Mouse (Mus musculus) kidney, postnatal 0 days (tissue): ENCODE results near the gene Serpinb6b. TPM values are rescaled to one million over a fixed set of nuclear protein-coding genes. Genes with fewer than 3 reads are reported as not detected.

Experiments used
- ATAC-seq: fragments of 200-750 bp; cut with Nextera tagmentation; replicated peaks from 2 replicates; pipeline ENCODE4 v1.8.0; 2017; ENCODE audit warnings: low read depth, moderate number of reproducible peaks, moderate TSS enrichment, moderate library complexity; ENCODE audit not compliant: low FRiP score
- DNase-seq: peaks from one replicate; pipeline ENCODE4 v3.0.0-alpha.2; 2016; ENCODE audit warnings: low spot score
- H3K27ac ChIP-seq: fragments of 300-500 bp; sonication (generic); 2 replicates; pipeline ENCODE4 v1.5.1; 2014; ENCODE audit warnings: mild to moderate bottlenecking
- H3K27me3 ChIP-seq: fragments of 300-500 bp; sonication (generic); 2 replicates; pipeline ENCODE4 v1.6.1; 2014; ENCODE audit warnings: low read length, mixed read lengths; ENCODE audit not compliant: insufficient read depth
- H3K36me3 ChIP-seq: fragments of 300-500 bp; sonication (generic); 2 replicates; pipeline ENCODE4 v1.6.1; 2014; ENCODE audit warnings: low read length, mixed read lengths; ENCODE audit not compliant: insufficient read depth
- H3K4me1 ChIP-seq: fragments of 300-500 bp; sonication (generic); replicated peaks from 2 replicates; pipeline ENCODE4 v1.6.1; 2014; ENCODE audit warnings: antibody characterized with exemption, low read length, mixed read lengths; ENCODE audit not compliant: insufficient read depth
- H3K4me2 ChIP-seq: fragments of 300-500 bp; sonication (generic); 2 replicates; pipeline ENCODE4 v1.6.1; 2014; ENCODE audit warnings: mild to moderate bottlenecking, low read length, moderate library complexity, mixed read lengths
- H3K4me3 ChIP-seq: fragments of 300-500 bp; sonication (generic); replicated peaks from 2 replicates; pipeline ENCODE4 v1.5.1; 2014; ENCODE audit warnings: low read depth, low read length
- H3K9ac ChIP-seq: fragments of 300-500 bp; sonication (generic); 2 replicates; pipeline ENCODE4 v1.6.1; 2014; ENCODE audit warnings: low read depth, low read length
- H3K9me3 ChIP-seq: fragments of 300-500 bp; sonication (generic); replicated peaks from 2 replicates; pipeline ENCODE4 v1.6.1; 2016; ENCODE audit warnings: low read length, inconsistent platforms, mixed read lengths
- CTCF ChIP-seq: IDR thresholded peaks from 2 replicates; pipeline ENCODE4 v1.5.1; 2016; ENCODE audit warnings: antibody characterized with exemption, low read depth, mild to moderate bottlenecking, moderate library complexity
- WGBS: fragments of 180-500 bp; shearing (Covaris S2); extraction: QIAGEN DNeasy Blood & Tissue Kit; methylation state at CpG from one replicate; pipeline ENCODE4 v1.1.7; 2014; 5-methylcytosine and 5-hydroxymethylcytosine counted together
- polyA plus RNA-seq: library from polyadenylated mRNA; unstranded; fragments of >200 nt; fragmentation: Nextera tagmentation; extraction: Ambion mirVana; gene quantifications from 2 replicates; pipeline ENCODE4 v1.2.1, GENCODE M21; 2015

The Serpinb6b gene
- polyA plus RNA-seq: 11.7 and 14.3 TPM in 2 replicates

- no peaks in the 10 kb centered on the region for H3K27me3 ChIP-seq
- peak within 1 kb of the TSS; percentile 62 for H3K27ac ChIP-seq
- peak; percentile 78 for DNase-seq
- TF ChIP-seq CTCF: peak; percentile 62
- peak within 1 kb of the TSS; percentile 30 for H3K4me3 ChIP-seq
- peak; percentile 57; the same call in 1 of the 2 replicates for ATAC-seq
- peak within 1 kb of the TSS; percentile 44; the same call in 1 of the 2 replicates for H3K9ac ChIP-seq
- H3K4me1 ChIP-seq: 0 out of 2 replicates have a peak, but pooled peaks cover 3% of the 10 kb centered on the region
- no peaks in the 10 kb centered on the region for H3K9me3 ChIP-seq
- H3K4me2 ChIP-seq: peak within 1 kb of the TSS; percentile 64
- no peaks in the 10 kb centered on the region for H3K36me3 ChIP-seq
- 32% methylated on average over 16 of the region's 16 CpGs for WGBS
Measured at GRCm38 (mm10) chr13:32964989-32965811, at the start of gene Serpinb6b. Serpinb6b (plus strand) TSS chr13:32965209.

GRCm38 (mm10) chr13:32922622-32923021, 42.4 kb upstream of the Serpinb6b start:
- ATAC-seq (no peak), DNase-seq (no peak)
- no peaks in the 10 kb centered on the region; the same call in 1 of the 2 replicates for H3K4me1 ChIP-seq
- H3K27me3 ChIP-seq: no peaks in the 10 kb centered on the region
- H3K9me3 ChIP-seq: no peaks in the 10 kb centered on the region
- no peak overlapping the region for H3K27ac ChIP-seq
- no peak for TF ChIP-seq CTCF
- H3K36me3 ChIP-seq: no peaks in the 10 kb centered on the region
- no peak overlapping the region for H3K4me3 ChIP-seq
- no peak overlapping the region for H3K4me2 ChIP-seq
- no peak overlapping the region for H3K9ac ChIP-seq

GRCm38 (mm10) chr13:32924578-32925360, 40.2 kb upstream of the Serpinb6b start:
- Histone ChIP-seq H3K4me3 (no peak overlapping the region), H3K36me3 (no peaks in the 10 kb centered on the region), H3K27ac (peak overlapping the region; percentile 58), H3K27me3 (no peaks in the 10 kb centered on the region), H3K9me3 (no peaks in the 10 kb centered on the region), H3K4me2 (0 out of 2 replicates have a peak overlapping the region, but pooled peaks have one; percentile 0), H3K9ac (no peak overlapping the region), H3K4me1 (no peaks in the 10 kb centered on the region; the same call in 1 of the 2 replicates)
- peak; percentile 97 for ATAC-seq
- DNase-seq: peak; percentile 74
- peak; percentile 26; the same call in 1 of the 2 replicates for TF ChIP-seq CTCF
- WGBS: 17% methylated on average over 7 of the region's 7 CpGs

- Histone ChIP-seq H3K9ac (no peak overlapping the region), H3K27ac (peak overlapping the region; percentile 47; the same call in 1 of the 2 replicates), H3K4me1 (no peaks in the 10 kb centered on the region; the same call in 1 of the 2 replicates), H3K4me3 (no peak overlapping the region), H3K9me3 (no peaks in the 10 kb centered on the region), H3K36me3 (no peaks in the 10 kb centered on the region), H3K4me2 (no peak overlapping the region), H3K27me3 (no peaks in the 10 kb centered on the region)
- WGBS: 73% methylated on average over 2 of the region's 2 CpGs
- TF ChIP-seq CTCF: no peak
- DNase-seq: no peak
- no peak for ATAC-seq
Measured at GRCm38 (mm10) chr13:32926661-32927060, 38.3 kb upstream of the Serpinb6b start.

DNA sequence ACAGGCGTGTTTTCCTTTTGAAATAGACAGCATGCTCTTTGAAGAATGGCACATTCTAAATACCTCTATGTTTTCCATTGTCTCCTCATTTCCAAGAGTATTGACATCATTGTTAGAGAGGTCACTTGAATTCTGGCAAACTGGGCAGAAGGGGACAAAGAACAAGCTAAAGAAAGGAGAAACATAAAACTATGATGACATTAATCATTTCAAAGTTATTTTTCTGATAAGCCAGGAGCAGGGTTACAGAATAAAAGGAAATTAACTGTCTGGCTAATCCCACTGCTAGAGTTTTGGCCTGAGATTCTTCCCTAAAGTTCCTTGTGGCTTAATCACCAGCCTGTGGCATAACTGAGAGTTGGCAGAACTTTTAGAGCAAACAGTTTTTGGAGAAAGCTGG, 37.8 kb upstream of the Serpinb6b start:
- no peaks in the 10 kb centered on the region for H3K9me3 ChIP-seq
- no peaks in the 10 kb centered on the region for H3K36me3 ChIP-seq
- H3K27ac ChIP-seq: 0 out of 2 replicates have a peak overlapping the region, but pooled peaks have one; percentile 5
- no peak overlapping the region for H3K4me3 ChIP-seq
- no peak for TF ChIP-seq CTCF
- no peaks in the 10 kb centered on the region; the same call in 1 of the 2 replicates for H3K4me1 ChIP-seq
- no peaks in the 10 kb centered on the region for H3K27me3 ChIP-seq
- 77% methylated on average over 1 of the region's 1 CpGs for WGBS
- no peak overlapping the region for H3K9ac ChIP-seq
- DNase-seq (no peak), ATAC-seq (no peak)
- H3K4me2 ChIP-seq: no peak overlapping the region
